Mouse (Mus musculus): ENCODE measurements around the gene Olfr191.
"Not testable (repeated sequence)": the region's sequence is repeated elsewhere in the genome, so short reads cannot be mapped to it uniquely, and the experiment has no call there.

Gene Olfr191

GRCm38 (mm10) chr16:59089722-59090121 is at the start of gene Olfr191:
Gene Olfr191 (minus strand): TSS chr16:59089822.
- not testable (repeated sequence) for DNase-seq (ENCODE audit: low read depth, low spot score)

- DNase-seq (ENCODE audit: low read depth, low spot score): no peak
Observed at GRCm38 (mm10) chr16:59130740-59131139, 41.1 kb upstream of the Olfr191 start.

DNA sequence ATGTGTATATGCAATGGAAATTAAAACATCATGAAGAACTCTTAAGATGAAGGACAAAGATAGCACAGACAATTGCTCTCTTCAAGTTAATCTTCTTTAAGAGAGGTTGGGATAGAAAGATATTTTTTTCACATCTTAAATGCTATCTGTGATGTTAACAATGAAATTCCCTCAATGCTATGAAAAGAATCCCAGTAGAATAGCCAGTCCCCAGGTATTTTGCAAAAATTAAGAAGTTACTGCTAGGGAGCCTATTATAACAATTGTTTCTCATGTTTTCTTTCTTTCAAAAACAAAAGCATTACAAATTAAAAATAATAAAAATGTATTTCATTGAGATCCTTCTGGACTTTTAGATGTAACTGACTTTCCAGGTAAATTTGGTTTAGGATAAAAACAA is 31.3 kb upstream of the Olfr191 start, which contains the start of gene Olfr194:
TSS of gene Olfr194 (minus strand) at position 101 of the 400 bp plus-strand sequence.
- no peak for DNase-seq (ENCODE audit: low read depth, low spot score)

GRCm38 (mm10) chr16:59111781-59112180 is 22.2 kb upstream of the Olfr191 start, which contains the start of gene Olfr193:
Gene Olfr193 (minus strand): TSS chr16:59111881.
- DNase-seq (ENCODE audit: low read depth, low spot score): no peak

GRCm38 (mm10) chr16:59108522-59108921 is 18.9 kb upstream of the Olfr191 start:
- DNase-seq (ENCODE audit: low read depth, low spot score): not testable (repeated sequence)

GRCm38 (mm10) chr16:59105312-59105711 is 15.7 kb upstream of the Olfr191 start:
- no peak for DNase-seq (ENCODE audit: low read depth, low spot score)

GRCm38 (mm10) chr16:59081113-59081512 is 8.5 kb downstream of the Olfr191 start:
- not testable (repeated sequence) for DNase-seq (ENCODE audit: low read depth, low spot score)

GRCm38 (mm10) chr16:59077905-59078304 is 11.7 kb downstream of the Olfr191 start, which contains the start of gene Olfr190:
Gene Olfr190 (minus strand): TSS chr16:59078005.
- DNase-seq (ENCODE audit: low read depth, low spot score): no peak

DNA sequence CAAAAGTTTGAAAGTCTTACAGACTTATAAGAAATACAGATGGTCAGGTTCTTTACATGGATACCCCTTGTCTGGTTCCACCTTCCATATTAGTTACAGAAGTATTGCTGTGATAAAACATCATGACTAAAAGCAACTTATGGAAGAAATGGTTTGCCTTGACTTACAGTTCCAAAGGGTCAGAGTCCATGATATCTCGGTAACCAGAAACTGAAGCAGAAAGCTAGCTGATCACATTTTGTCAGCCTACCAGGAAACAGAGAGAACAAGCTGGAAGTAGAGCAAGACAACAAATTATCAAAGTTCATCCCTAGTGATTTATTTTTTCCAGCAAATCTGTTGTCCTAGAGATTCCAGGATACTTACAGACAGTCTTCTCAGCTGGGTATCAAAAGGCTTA is 16.1 kb downstream of the Olfr191 start:
- DNase-seq (ENCODE audit: low read depth, low spot score): no peak

DNA sequence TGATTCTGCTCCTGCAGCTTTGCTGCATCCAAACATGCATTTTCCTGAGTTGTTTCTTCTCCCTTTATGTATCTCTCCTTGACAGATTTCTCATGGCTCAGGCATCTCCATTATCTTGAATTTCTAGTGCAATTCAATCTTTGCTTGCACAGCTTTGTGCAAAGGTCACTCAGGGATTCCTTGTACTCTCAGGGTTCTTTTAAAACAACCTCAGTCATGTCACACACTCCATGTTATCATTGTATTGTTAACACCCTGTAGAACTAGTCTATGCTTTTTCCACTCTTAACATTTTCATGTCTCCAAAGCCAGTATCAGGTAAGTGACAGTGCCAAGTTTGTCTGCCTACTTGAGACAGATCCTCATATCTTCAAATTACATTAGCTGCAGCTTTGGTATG is 17.9 kb downstream of the Olfr191 start:
- DNase-seq (ENCODE audit: low read depth, low spot score): no peak

GRCm38 (mm10) chr16:59062411-59062810 is 27.2 kb downstream of the Olfr191 start:
- DNase-seq (ENCODE audit: low read depth, low spot score): not testable (repeated sequence)

GRCm38 (mm10) chr16:59049286-59049685 is 40.3 kb downstream of the Olfr191 start:
- DNase-seq (ENCODE audit: low read depth, low spot score): not testable (repeated sequence)

GRCm38 (mm10) chr16:59048860-59049259 is 40.8 kb downstream of the Olfr191 start:
- no peak for DNase-seq (ENCODE audit: low read depth, low spot score)

DNA sequence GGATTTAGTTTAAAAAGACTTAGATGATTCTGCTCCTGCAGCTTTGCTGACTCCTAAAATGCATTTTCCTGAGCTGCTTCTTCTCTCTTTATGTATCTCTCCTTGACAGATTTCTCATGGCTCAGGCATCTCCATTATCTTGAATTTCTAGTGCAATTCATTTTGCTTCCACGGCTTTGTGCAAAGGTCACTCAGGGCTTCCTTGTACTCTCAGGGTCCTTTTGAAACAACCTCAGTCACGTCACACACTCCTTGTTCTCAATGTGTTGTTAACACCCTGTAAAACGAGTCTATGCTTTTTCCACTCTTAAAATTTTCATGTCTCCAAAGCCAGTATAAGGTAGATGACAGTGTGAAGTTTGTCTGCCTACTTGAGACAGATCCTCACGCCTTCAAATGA is 42.0 kb downstream of the Olfr191 start:
- no peak for DNase-seq (ENCODE audit: low read depth, low spot score)

DNA sequence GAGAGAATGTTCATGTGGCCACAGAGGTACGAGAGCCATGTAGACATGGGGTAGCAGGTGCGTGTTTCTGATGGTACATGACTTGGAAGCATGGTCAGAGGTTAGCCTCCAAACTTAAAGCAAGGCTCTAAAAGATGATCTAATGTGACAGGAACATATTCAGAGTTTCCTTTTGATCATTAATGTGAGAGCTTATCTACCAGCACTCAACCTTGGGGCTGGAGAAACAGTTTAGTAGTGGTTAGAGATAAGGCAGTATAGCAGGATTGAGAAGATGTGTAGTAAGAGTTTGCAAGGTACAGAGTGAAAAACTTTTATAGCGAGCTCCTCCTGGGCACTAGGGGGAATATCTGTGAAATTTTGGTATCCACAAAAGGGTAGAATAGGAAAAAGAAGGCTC is 43.8 kb downstream of the Olfr191 start:
- DNase-seq (ENCODE audit: low read depth, low spot score): no peak

DNA sequence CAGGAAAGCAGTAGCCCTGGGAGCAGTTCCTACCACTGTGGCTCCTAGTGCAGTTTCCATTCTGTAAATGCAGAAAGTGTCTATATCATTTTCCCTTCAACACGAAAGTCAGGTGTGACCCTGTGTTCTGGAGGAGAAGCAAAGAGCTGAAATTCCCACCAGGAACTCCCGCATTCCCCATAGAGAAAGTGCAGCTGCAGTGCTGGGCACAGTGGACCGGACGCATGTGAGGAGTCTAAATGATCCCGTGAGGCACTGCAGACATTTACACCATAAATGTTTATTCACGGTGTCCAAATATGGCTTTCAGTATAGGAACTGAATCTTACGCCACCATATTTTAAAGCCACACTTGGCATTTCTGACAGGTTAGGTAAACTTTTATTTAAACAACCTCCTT is 49.9 kb downstream of the Olfr191 start, which contains the start of gene Olfr187:
TSS of gene Olfr187 (minus strand) at position 58 of the 400 bp plus-strand sequence.
- DNase-seq (ENCODE audit: low read depth, low spot score): no peak
